Mouse (Mus musculus): ENCODE measurements around the gene Uba7. TPM values are rescaled to one million over a fixed set of nuclear protein-coding genes. Genes with fewer than 3 reads are reported as not detected.
A peak's percentile ranks its signal among the peaks of the same experiment; 100 is the strongest.
"Not testable (repeated sequence)": the region's sequence is repeated elsewhere in the genome, so short reads cannot be mapped to it uniquely, and the experiment has no call there.

Uba7 gene
- polyA plus RNA-seq, 1 experiment from 2014 or later, result 24.1 TPM

DNA sequence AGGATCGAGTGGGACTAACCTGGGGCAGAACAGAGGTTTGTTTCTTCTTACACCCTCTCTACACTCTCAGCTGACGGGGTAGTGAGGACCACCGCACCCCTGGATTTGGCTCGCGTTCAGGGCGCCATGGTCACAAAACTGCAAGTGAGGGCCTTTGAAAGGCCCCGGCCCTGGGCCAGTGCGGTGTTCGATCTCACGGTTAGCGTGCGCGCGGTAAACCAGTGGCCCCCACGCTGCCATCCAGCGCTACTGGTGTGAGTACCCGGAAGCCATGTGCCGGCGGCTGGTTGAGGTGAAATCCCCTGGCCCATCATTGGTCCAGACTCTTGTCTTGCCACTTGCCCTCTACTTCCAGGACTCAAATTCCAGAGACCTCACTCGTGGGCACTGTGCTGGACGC, 20.2 kb downstream of the Uba7 start:
- no peak for ATAC-seq (replicated peaks; ENCODE audit: extremely low read depth, insufficient read depth, low FRiP score)

DNA sequence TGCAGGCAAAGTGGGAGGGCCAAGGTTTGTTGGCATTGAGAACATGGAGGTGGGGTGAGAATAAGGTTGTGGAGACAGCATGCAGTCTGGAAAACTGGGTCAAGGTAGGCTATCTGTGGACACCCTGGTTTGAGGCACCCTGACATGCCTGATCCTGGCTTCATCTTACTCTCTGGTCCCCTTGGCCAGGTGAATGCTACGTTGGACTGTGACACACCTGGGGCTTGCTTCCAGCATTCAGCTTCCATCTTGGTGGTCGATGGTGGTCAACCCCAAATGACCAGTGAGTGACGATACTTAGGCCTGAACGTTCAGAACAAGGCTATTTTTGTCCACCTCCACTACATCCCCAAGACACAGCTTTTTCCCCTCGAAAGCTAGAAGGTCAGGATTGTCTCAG, 20.7 kb downstream of the Uba7 start, which contains the start of gene Gm20662:
Gm20662 (plus strand) TSS at position 301 of the 400 bp plus-strand sequence.
- Histone ChIP-seq H3K9me3 (replicated peaks; ENCODE audit: control insufficient read depth, low read length) (no peaks in the 10 kb centered on the region), H3K9ac (ENCODE audit: low read length) (no peak within 1 kb of the TSS), H3K4me3 (ENCODE audit: low read length) (no peak within 1 kb of the TSS), H3K27me3 (ENCODE audit: control insufficient read depth, insufficient read depth, low read length) (no peaks in the 10 kb centered on the region), H3K36me3 (ENCODE audit: control insufficient read depth, insufficient read depth) (no peaks in the 10 kb centered on the region), H3K4me2 (ENCODE audit: low read depth, low read length) (no peak within 1 kb of the TSS), H3K27ac (ENCODE audit: low read length) (no peak within 1 kb of the TSS), H3K4me1 (ENCODE audit: control insufficient read depth, insufficient read depth, low read length) (no peaks in the 10 kb centered on the region; the same call in 1 of the 2 replicates)
- WGBS, result 89% methylated on average over 5 of the region's 5 CpGs
- no peak for ATAC-seq (replicated peaks; ENCODE audit: extremely low read depth, insufficient read depth, low FRiP score)

More for the DNA sequence above, 20.2 kb downstream of the Uba7 start:
- Histone ChIP-seq H3K4me2 (ENCODE audit: low read depth, low read length) (no peak overlapping the region), H3K4me1 (ENCODE audit: control insufficient read depth, insufficient read depth, low read length) (no peaks in the 10 kb centered on the region; the same call in 1 of the 2 replicates), H3K9ac (ENCODE audit: low read length) (no peak overlapping the region), H3K27ac (ENCODE audit: low read length) (no peak overlapping the region), H3K27me3 (ENCODE audit: control insufficient read depth, insufficient read depth, low read length) (no peaks in the 10 kb centered on the region), H3K36me3 (ENCODE audit: control insufficient read depth, insufficient read depth) (no peaks in the 10 kb centered on the region), H3K9me3 (replicated peaks; ENCODE audit: control insufficient read depth, low read length) (no peaks in the 10 kb centered on the region), H3K4me3 (ENCODE audit: low read length) (no peak overlapping the region)
- WGBS, result 92% methylated on average over 21 of the region's 21 CpGs

DNA sequence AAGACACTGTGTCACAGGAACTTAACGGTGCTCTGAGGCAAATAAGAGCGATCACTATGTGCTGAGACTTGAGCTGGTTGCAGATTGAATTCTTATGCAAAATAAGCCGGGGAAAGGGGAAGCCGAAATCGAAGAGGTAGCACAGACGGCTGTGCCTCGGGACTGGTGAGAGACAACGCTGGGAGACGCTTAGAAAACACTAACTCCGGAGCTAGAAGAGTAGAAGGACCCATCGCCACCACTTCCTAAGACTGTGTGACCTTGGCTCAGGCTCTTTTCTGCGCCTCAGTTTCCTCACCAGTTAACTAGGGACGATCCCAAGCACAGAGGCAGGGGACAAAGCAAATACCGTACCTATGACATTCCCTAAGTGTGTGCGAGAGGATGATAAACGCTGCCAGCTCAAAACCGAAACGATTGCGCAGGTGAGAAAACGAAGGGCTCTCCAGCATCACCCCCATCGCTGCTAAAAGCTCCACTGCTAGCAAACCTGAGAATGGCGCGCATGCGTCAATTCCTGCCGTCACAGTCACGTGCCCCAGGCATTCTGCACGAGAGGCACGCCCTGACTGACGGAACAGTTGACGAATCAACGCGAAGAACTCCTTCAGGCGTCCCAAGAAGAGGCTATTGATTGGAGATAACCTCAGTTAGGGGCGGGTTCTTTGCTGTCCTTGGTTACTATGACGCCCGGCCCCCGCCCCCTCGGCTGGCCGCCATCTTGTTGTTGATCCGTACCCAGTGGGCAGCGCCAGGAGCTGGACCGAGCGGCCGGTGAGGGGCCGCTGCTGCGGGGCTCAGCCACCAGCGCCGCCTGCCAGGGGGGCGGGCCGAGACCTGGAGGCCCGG, 26.8 kb downstream of the Uba7 start, which contains the start of gene Ip6k1:
Ip6k1 (plus strand) TSS at position 580 of the 849 bp plus-strand sequence.
- H3K27ac ChIP-seq (ENCODE audit: low read length), result peak within 1 kb of the TSS; percentile 96
- H3K27me3 ChIP-seq (ENCODE audit: control insufficient read depth, insufficient read depth, low read length), result no peaks in the 10 kb centered on the region
- peak; percentile 99 for ATAC-seq (replicated peaks; ENCODE audit: extremely low read depth, insufficient read depth, low FRiP score)
- H3K4me2 ChIP-seq (ENCODE audit: low read depth, low read length), result peak within 1 kb of the TSS; percentile 94
- no peaks in the 10 kb centered on the region for H3K9me3 ChIP-seq (replicated peaks; ENCODE audit: control insufficient read depth, low read length)
- no peaks in the 10 kb centered on the region; the same call in 1 of the 2 replicates for H3K36me3 ChIP-seq (ENCODE audit: control insufficient read depth, insufficient read depth)
- H3K9ac ChIP-seq (ENCODE audit: low read length), result peak within 1 kb of the TSS; percentile 98
- WGBS, result under 1% methylated on average over 51 of the region's 51 CpGs
- H3K4me3 ChIP-seq (ENCODE audit: low read length), result peak within 1 kb of the TSS; percentile 86
- peaks cover 20% of the 10 kb centered on the region for H3K4me1 ChIP-seq (ENCODE audit: control insufficient read depth, insufficient read depth, low read length)

DNA sequence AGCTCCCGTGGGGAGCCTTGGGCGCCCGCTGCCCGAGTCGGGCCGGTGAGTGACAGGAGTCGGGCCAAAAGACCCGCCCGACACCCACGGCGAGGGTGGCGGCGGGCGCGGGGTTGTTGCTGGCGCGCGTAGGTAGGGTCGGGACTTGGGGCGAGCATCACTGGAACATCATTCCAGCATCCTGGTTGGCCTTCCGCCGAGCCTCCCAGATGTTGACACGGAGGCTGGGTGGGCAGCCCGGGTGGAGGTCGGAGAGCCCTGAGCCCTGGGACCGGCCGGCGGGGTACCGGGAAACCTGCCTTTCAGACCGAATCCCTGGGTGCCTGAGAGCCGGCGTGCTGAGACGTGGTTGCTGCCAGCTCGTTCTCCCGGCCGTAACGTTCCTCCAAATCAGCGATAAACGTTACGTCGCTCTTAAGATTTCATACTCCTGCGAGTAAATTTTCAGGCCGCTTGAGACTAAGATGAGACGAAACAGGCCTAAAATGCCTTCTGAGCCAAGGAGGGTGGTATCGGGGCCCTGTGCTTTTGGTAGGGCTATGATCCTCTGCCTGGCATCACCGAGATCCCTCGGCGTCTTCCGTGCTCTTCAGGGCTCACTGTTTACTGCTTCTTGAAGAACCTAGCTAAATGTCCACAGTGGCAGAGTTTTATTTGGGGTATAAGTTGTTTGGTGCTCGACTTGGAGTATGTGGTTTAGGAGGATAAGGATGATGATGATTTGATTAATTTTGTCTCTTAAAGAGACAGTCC, 27.6 kb downstream of the Uba7 start:
- ATAC-seq (replicated peaks; ENCODE audit: extremely low read depth, insufficient read depth, low FRiP score), result peak; percentile 56
- Histone ChIP-seq H3K36me3 (ENCODE audit: control insufficient read depth, insufficient read depth) (no peaks in the 10 kb centered on the region; the same call in 1 of the 2 replicates), H3K27ac (ENCODE audit: low read length) (peak overlapping the region; percentile 96), H3K9ac (ENCODE audit: low read length) (peak overlapping the region; percentile 98), H3K4me1 (ENCODE audit: control insufficient read depth, insufficient read depth, low read length) (peaks cover 20% of the 10 kb centered on the region), H3K9me3 (replicated peaks; ENCODE audit: control insufficient read depth, low read length) (no peaks in the 10 kb centered on the region), H3K4me2 (ENCODE audit: low read depth, low read length) (peak overlapping the region; percentile 80), H3K27me3 (ENCODE audit: control insufficient read depth, insufficient read depth, low read length) (no peaks in the 10 kb centered on the region), H3K4me3 (ENCODE audit: low read length) (peak overlapping the region; percentile 86)
- WGBS, result under 1% methylated on average over 46 of the region's 50 CpGs

DNA sequence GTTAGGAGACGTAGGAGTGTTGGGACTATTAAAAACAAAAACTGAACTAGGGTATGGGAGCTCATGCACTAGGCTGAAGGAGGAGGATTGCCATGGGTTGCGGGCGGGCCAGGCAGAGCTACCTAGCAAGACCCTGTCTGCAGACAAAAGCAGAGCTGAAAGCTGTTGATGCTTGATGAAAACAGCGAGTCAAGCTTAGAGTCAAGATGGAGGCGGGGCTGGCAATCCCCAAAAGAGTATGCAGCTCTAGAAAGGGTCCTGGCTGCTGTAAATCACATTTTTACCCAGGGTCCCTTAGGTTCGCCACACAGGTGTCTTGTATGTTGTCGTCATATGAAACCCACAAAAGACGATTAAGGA, 28.2 kb downstream of the Uba7 start:
- H3K4me1 ChIP-seq (ENCODE audit: control insufficient read depth, insufficient read depth, low read length), result peaks cover 20% of the 10 kb centered on the region
- no peaks in the 10 kb centered on the region for H3K9me3 ChIP-seq (replicated peaks; ENCODE audit: control insufficient read depth, low read length)
- peak overlapping the region; percentile 80 for H3K4me2 ChIP-seq (ENCODE audit: low read depth, low read length)
- 19% methylated on average over 8 of the region's 8 CpGs for WGBS
- peak overlapping the region; percentile 96 for H3K27ac ChIP-seq (ENCODE audit: low read length)
- no peaks in the 10 kb centered on the region for H3K27me3 ChIP-seq (ENCODE audit: control insufficient read depth, insufficient read depth, low read length)
- no peak for ATAC-seq (replicated peaks; ENCODE audit: extremely low read depth, insufficient read depth, low FRiP score)
- H3K36me3 ChIP-seq (ENCODE audit: control insufficient read depth, insufficient read depth), result no peaks in the 10 kb centered on the region; the same call in 1 of the 2 replicates
- H3K9ac ChIP-seq (ENCODE audit: low read length), result peak overlapping the region; percentile 98
- peak overlapping the region; percentile 86 for H3K4me3 ChIP-seq (ENCODE audit: low read length)

DNA sequence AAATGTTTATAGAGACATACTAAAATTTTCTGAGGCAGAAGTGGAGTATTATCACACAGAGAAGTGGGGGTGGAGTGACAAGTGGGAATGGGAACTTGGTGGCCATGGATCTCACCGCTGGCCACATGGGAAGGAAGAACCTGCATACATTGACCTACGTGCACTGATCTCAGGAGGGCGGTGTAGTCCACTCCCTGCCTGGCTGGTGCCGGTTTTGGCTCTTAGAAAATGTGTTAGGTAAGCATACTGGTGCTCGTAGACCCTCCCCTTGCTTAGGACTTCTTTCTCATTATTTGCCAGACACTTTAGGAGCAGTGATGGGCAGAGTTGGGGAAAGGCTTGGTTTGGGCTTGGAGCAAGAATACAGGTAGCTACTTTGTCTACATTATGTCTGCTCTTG, 32.7 kb downstream of the Uba7 start:
- no peaks in the 10 kb centered on the region; the same call in none of the 2 replicates for H3K36me3 ChIP-seq (ENCODE audit: control insufficient read depth, insufficient read depth)
- WGBS, result 88% methylated on average over 5 of the region's 5 CpGs
- peaks cover 21% of the 10 kb centered on the region for H3K4me1 ChIP-seq (ENCODE audit: control insufficient read depth, insufficient read depth, low read length)

DNA sequence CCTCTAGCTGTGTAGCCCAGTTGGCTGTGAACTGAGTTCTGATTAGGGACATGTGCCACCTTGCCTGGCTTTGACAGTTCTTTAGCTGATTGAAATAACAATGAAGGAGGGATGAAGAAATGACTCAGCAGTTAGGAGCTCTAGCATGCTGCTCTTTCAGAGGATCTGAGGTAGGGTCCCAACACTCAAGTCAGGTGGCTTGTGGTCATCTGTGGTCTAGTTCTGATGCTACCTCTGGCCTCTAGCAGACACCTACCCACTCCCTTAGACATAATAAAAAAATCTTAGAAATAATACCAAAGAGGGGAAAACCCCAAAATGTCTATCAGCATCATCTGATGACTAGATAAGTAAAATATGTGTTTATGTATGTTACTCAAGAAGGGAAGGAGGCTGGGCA, 35.1 kb downstream of the Uba7 start:
- no peak overlapping the region for H3K4me2 ChIP-seq (ENCODE audit: low read depth, low read length)
- no peaks in the 10 kb centered on the region for H3K9me3 ChIP-seq (replicated peaks; ENCODE audit: control insufficient read depth, low read length)
- no peaks in the 10 kb centered on the region for H3K27me3 ChIP-seq (ENCODE audit: control insufficient read depth, insufficient read depth, low read length)
- no peak overlapping the region for H3K4me3 ChIP-seq (ENCODE audit: low read length)
- H3K4me1 ChIP-seq (ENCODE audit: control insufficient read depth, insufficient read depth, low read length), result peaks cover 8% of the 10 kb centered on the region
- no peak overlapping the region for H3K9ac ChIP-seq (ENCODE audit: low read length)
- no peak for ATAC-seq (replicated peaks; ENCODE audit: extremely low read depth, insufficient read depth, low FRiP score)
- H3K27ac ChIP-seq (ENCODE audit: low read length), result no peak overlapping the region
- no peaks in the 10 kb centered on the region; the same call in 1 of the 2 replicates for H3K36me3 ChIP-seq (ENCODE audit: control insufficient read depth, insufficient read depth)

More for the DNA sequence above, 32.7 kb downstream of the Uba7 start:
- Histone ChIP-seq H3K4me3 (ENCODE audit: low read length) (no peak overlapping the region), H3K27ac (ENCODE audit: low read length) (no peak overlapping the region), H3K9me3 (replicated peaks; ENCODE audit: control insufficient read depth, low read length) (no peaks in the 10 kb centered on the region), H3K9ac (ENCODE audit: low read length) (no peak overlapping the region), H3K4me2 (ENCODE audit: low read depth, low read length) (no peak overlapping the region), H3K27me3 (ENCODE audit: control insufficient read depth, insufficient read depth, low read length) (no peaks in the 10 kb centered on the region)
- ATAC-seq (replicated peaks; ENCODE audit: extremely low read depth, insufficient read depth, low FRiP score), result no peak

DNA sequence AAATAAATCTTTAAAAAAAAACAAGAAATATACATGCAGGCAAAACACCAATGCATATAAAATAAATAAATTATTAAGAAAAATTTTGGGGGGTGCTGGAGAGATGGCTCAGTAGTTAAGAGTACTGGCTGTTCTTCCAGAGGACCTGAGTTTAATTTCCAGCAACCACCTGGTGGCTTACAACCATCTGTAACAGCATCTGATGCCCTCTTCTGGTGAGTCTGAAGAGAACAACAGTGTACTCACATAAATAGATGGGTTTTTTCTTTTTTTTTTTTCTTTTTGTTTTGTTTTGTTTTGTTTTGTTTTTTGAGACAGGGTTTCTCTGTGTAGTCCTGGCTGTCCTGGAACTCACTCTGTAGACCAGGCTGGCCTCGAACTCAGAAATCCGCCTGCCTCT, 38.3 kb downstream of the Uba7 start:
- 91% methylated on average over 2 of the region's 2 CpGs for WGBS
- H3K36me3 ChIP-seq (ENCODE audit: control insufficient read depth, insufficient read depth); H3K9me3 ChIP-seq (replicated peaks; ENCODE audit: control insufficient read depth, low read length); H3K27me3 ChIP-seq (ENCODE audit: control insufficient read depth, insufficient read depth, low read length); ATAC-seq (replicated peaks; ENCODE audit: extremely low read depth, insufficient read depth, low FRiP score); H3K4me3 ChIP-seq (ENCODE audit: low read length); H3K27ac ChIP-seq (ENCODE audit: low read length); H3K9ac ChIP-seq (ENCODE audit: low read length); H3K4me1 ChIP-seq (ENCODE audit: control insufficient read depth, insufficient read depth, low read length); H3K4me2 ChIP-seq (ENCODE audit: low read depth, low read length): not testable (repeated sequence)

DNA sequence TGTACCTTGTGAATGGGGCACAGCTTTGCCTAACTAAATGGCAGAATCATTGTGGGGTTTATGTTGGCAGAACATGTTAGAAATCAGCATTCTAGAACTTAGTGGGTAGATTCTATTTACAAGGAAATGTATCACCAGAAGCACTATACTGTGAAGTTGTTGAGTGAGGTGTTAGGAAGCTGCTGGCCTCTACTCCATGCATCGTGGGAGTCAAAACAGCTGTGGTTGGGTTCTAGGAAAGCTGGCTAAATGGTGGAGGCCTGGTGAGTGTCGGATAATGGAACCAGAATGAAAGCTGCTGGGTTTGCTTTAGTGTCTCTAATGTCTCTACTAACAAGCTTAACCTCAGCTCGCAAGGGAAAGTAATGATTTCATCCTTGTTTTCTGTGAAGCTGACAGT, 41.8 kb downstream of the Uba7 start:
- WGBS, result 81% methylated on average over 3 of the region's 3 CpGs
- H3K4me3 ChIP-seq (ENCODE audit: low read length), result no peak overlapping the region
- H3K4me2 ChIP-seq (ENCODE audit: low read depth, low read length), result no peak overlapping the region
- H3K9me3 ChIP-seq (replicated peaks; ENCODE audit: control insufficient read depth, low read length), result no peaks in the 10 kb centered on the region
- no peak overlapping the region for H3K27ac ChIP-seq (ENCODE audit: low read length)
- H3K9ac ChIP-seq (ENCODE audit: low read length), result no peak overlapping the region
- no peaks in the 10 kb centered on the region; the same call in 1 of the 2 replicates for H3K36me3 ChIP-seq (ENCODE audit: control insufficient read depth, insufficient read depth)
- no peaks in the 10 kb centered on the region for H3K27me3 ChIP-seq (ENCODE audit: control insufficient read depth, insufficient read depth, low read length)
- no peak for ATAC-seq (replicated peaks; ENCODE audit: extremely low read depth, insufficient read depth, low FRiP score)
- peaks cover 10% of the 10 kb centered on the region for H3K4me1 ChIP-seq (ENCODE audit: control insufficient read depth, insufficient read depth, low read length)
